Mouse (Mus musculus) cerebellum, postnatal 36 days (tissue): ENCODE results near the gene Nxpe4.
"Not testable (repeated sequence)": the region's sequence is repeated elsewhere in the genome, so short reads cannot be mapped to it uniquely, and the experiment has no call there.

Source experiments
- DNase-seq, 2 experiments: peaks; one replicate each; pipeline ENCODE4 v3.0.0; 2021 to 2022; ENCODE audit warnings: mixed read lengths in 2 of 2

The Nxpe4 gene

GRCm38 (mm10) chr9:48241791-48242190, 80.0 kb downstream of the Nxpe4 start:
- no peak for DNase-seq

DNA sequence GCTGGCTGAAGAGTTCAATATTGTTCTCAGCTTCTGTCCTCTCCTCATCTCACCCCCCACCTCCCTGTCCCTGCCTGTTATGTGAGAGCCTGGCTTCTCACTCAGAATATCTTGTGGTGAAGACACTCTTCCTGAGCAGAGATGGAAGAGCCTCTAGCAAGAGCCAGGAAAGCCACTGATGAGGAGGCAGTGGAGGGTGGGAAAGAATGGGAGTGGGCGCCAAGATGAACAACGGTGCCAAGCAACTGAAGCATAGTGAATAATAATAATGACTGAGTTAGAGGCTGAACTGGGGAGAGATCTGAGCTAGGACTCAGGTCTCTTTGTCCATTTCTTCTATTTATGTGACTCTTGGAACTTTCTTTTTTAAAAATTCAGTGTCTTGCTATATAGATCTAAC, 80.9 kb downstream of the Nxpe4 start:
- DNase-seq: no peak

GRCm38 (mm10) chr9:48244175-48244574, 82.4 kb downstream of the Nxpe4 start:
- no peak for DNase-seq

DNA sequence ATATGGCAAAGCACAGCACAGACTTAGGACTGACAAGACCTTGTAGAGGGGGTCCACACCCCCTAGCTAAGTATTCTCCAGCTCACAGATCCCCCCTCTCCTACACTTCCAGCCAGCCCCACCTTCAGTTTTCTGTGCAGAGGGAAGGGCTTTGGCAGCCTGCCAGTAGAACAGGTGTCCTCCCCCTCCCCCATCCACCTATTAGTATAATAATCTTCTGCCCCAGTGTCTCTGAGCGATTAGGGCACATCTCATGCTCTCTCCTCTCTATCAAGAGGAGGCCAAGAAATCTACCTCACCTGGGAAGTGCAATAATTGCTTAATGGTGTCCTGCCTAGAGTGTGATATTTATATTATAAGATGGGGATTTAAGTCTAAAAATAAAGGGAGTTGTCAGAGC, 83.7 kb downstream of the Nxpe4 start:
- DNase-seq: no peak

GRCm38 (mm10) chr9:48247276-48247675, 85.5 kb downstream of the Nxpe4 start:
- DNase-seq: no peak

GRCm38 (mm10) chr9:48252236-48252635, 90.4 kb downstream of the Nxpe4 start:
- DNase-seq: no peak

DNA sequence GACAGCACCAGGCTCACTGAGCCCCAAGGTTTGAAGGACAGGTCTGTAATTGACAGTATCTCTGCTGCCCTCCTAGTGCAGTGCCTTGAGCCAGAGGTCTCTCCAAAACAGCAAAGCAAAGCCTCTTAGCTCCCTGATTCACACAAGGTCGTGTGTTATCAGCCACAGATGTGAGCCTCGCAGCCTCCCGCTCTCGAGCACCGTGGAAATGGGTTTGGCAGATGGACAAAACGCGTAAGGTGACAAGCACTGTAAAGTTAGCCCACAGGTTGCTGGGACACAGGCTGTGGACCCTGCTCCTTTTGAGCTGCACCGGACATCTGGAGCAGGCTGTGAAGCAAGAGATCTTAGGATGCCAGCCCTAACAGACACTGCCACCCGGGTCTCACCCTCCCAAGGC, 95.2 kb downstream of the Nxpe4 start:
- no peak for DNase-seq

- peak; percentile 31 to 44 for DNase-seq
Measured at GRCm38 (mm10) chr9:48257741-48258423, 96.1 kb downstream of the Nxpe4 start.

- DNase-seq: no peak
Measured at GRCm38 (mm10) chr9:48264616-48265015, 102.8 kb downstream of the Nxpe4 start.

- DNase-seq: no peak
Measured at GRCm38 (mm10) chr9:48265491-48265890, 103.7 kb downstream of the Nxpe4 start.

DNA sequence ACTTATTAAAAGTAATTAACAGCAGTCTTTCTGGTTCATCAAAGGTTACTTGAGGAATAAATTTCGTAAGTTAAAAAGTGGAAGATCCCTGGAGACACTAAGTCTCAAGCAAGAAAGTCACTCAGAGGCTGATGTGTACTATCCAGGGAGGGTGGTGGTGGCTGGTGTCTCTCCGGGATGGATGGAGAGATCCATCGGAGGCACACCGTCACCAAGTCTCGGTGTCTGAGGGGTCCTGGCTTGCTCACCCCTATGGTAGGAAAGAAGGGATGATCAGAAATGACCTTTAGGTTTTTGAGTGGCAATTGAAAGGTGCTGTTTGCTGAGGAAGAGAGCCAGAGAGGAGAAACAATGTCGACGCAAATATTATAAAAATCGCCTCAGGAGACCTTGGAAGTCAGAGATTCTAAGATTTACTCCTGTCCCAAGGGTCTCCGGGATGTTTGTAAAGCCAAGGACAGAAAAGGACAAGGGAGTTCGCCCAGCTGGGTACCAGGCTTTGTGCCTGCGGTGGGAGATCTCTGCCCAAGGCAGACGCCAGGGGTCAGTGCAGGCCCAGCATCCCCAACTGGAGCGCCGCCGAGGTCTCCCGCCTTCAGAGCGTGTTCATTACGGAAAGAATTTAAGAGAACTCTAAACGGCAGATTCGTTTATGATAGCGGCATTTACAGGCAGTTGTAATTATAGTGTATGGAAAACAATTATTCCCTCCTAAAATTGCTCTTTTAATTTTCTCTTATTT, 104.6 kb downstream of the Nxpe4 start:
- peak; percentile 76 to 77 for DNase-seq

DNA sequence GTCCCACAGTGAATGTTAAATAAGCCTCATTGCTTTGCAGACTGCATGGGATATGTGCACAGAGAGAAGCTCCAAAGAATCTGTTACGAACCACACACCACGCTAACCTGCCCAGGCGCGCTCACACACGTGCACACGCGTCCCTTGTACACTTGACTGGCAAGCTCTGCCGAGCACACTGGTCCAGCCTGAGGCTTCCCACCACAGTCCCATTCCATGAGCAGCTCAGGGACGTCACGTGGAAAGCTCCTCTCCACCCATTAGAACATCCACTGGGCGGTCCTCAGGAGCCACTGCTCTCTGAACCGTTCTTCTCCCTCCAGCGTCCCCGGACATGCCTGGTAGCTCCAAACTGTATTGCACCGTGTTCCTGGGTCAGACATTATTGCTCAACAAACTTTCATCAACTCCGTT, 105.2 kb downstream of the Nxpe4 start:
- DNase-seq: peak; percentile 38

DNA sequence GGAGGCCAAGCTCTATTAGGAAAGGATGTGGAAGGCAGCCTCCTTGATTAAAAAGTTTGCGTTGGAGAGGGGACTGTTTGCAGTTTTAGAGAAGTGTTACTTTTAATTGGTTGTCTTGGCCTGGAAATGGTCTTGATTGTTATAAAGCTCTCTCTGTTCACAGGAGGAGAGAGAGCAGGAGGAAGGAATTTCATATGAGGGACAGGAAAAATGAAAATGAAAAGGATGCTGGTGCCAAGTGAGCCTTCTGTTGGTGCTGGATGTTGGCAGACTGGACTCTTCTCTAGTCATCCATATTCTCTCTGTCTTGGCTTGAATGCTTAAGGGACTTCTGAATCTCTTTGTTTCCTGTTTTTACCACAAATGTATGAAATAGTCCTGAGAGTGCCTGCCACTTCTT, 106.1 kb downstream of the Nxpe4 start:
- DNase-seq: peak in 1 of 2 experiments; percentile 8

- DNase-seq: peak in 1 of 2 experiments; percentile 7
Measured at GRCm38 (mm10) chr9:48276831-48277230, 115.0 kb downstream of the Nxpe4 start.

- DNase-seq: no peak
Measured at GRCm38 (mm10) chr9:48284221-48284620, 122.4 kb downstream of the Nxpe4 start.

DNA sequence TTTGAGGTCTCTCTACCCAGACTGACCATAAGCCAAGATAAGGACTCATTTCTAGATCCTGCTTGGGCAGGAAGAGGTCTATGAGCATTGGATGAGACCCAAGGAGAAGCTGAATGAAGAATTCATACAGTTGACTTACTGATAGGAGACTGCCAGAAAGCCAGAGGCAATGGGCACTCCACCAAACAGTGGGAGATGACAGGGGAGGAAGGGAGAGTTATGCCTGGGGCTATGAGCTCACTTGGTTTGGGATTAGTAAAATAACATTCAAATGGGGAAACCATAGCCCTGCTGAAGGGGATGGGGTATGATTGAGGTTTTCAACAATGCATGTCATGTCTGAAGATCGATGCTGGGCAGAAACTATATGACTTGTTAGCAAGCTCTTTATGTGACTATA, 128.5 kb downstream of the Nxpe4 start:
- no peak for DNase-seq

DNA sequence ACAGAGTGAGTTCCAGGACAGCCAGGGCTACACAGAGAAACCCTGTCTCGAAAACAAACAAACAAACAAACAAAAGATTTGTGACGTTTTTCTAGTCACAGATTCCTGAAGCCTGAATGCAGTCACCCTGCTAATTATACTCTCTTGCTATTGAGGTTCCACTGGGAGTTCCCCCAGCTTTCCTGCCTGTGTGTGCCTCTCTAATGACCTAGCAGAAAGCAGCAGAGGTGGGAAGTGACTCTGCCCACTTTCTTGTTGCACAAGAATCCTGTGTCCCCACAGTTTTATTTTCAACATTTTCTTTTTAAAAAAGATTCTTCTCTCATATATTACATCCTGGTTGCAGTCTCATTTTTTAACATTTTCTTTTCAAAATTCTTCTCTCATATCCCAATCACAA, 132.9 kb downstream of the Nxpe4 start:
- no peak for DNase-seq

DNA sequence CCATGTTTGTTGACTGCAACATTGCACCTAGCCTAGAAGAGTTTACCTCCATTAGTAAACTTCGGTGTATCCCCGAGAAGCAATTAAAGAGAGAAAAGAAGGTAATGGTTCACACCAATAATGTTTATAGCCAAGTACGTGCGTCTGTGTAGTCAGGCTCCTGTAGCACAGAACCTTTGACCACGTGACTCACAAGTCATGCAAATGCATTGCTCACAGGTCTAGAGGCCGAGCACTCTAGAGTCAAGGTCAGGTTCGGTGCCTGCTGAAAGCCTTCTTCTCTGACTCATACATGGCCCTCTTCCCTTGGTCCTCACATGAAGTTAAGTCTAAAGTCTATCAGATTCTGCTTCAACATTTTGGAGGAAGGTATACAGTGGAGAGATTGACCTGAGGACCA, 137.2 kb downstream of the Nxpe4 start:
- no peak for DNase-seq

DNA sequence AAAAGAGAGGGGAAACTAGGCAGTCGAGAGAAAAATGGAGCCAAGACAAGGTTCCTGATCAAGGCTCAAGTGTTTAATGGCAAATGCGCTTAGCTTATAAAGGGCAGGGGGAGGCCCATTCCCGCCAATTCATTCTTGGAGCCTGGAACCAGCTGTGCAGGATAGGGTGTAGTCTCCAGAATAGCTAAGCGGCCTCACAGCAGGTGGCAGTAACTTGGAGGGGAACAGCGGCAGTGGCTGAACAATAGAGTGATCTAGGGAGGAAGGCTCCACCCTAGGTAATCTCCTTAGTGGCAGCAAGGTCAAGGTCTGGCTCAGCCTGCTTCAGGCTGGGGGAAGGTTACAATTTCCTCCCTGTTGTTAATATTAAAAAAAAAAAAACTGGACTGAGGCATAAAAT, 141.7 kb downstream of the Nxpe4 start:
- DNase-seq: not testable (repeated sequence)

- no peak for DNase-seq
Measured at GRCm38 (mm10) chr9:48311241-48311640, 149.4 kb downstream of the Nxpe4 start.

- DNase-seq: no peak
Measured at GRCm38 (mm10) chr9:48314194-48314593, 152.4 kb downstream of the Nxpe4 start.

DNA sequence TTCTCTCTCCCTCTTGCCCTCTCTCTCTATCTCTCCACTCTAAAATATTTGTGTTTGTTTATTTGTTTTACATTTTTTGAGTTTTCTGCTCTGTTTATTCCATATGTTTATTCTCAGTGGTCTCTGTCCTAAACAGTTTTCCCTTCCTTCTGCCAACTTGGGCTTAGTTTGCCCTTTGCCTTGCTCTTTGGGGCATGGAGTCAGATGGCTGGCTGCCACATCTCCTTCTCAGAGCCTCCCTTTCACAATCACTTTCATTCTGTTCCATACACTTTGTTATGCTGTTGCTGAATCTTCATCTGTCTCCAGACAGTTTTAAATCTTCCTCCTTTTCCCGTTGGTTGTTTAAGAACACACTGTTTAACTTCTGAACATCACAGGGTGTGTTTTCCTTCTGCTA, 154.0 kb downstream of the Nxpe4 start:
- no peak for DNase-seq

- no peak for DNase-seq
Measured at GRCm38 (mm10) chr9:48326338-48326737, 164.5 kb downstream of the Nxpe4 start.

- DNase-seq: no peak
Measured at GRCm38 (mm10) chr9:48329597-48329996, 167.8 kb downstream of the Nxpe4 start.
